Mouse (Mus musculus) embryonic facial prominence, embryonic 12.5 days (tissue): ENCODE results near the gene Cldn34b2. TPM values are rescaled to one million over a fixed set of nuclear protein-coding genes. Genes with fewer than 3 reads are reported as not detected.
"Not testable (repeated sequence)": the region's sequence is repeated elsewhere in the genome, so short reads cannot be mapped to it uniquely, and the experiment has no call there.

ENCODE experiments used
- ATAC-seq: fragments of 200-750 bp; cut with Nextera tagmentation; 2 replicates; pipeline ENCODE4 v1.8.0; 2017; ENCODE audit not compliant: insufficient number of reproducible peaks, insufficient read depth, low FRiP score, low TSS enrichment
- H3K27ac ChIP-seq: fragments of 300-500 bp; sonication (generic); 2 replicates; pipeline ENCODE4 v1.5.1; 2016; ENCODE audit warnings: mild to moderate bottlenecking
- H3K27me3 ChIP-seq: fragments of 300-500 bp; sonication (generic); 2 replicates; pipeline ENCODE4 v1.6.1; 2016; ENCODE audit warnings: mild to moderate bottlenecking, moderate library complexity
- H3K36me3 ChIP-seq: fragments of 300-500 bp; sonication (generic); 2 replicates; pipeline ENCODE4 v1.6.1; 2016; ENCODE audit warnings: mild to moderate bottlenecking
- H3K4me1 ChIP-seq: fragments of 300-500 bp; sonication (generic); 2 replicates; pipeline ENCODE4 v1.6.1; 2016
- H3K4me2 ChIP-seq: fragments of 300-500 bp; sonication (generic); replicated peaks from 2 replicates; pipeline ENCODE4 v1.6.1; 2016; ENCODE audit warnings: mild to moderate bottlenecking, moderate library complexity
- H3K4me3 ChIP-seq: fragments of 300-500 bp; sonication (generic); 2 replicates; pipeline ENCODE4 v1.5.1; 2016; ENCODE audit warnings: mild to moderate bottlenecking
- H3K9ac ChIP-seq: fragments of 300-500 bp; sonication (generic); 2 replicates; pipeline ENCODE4 v1.6.1; 2016; ENCODE audit warnings: mild to moderate bottlenecking, moderate library complexity
- H3K9me3 ChIP-seq: fragments of 300-500 bp; sonication (generic); 2 replicates; pipeline ENCODE4 v1.6.1; 2016; ENCODE audit warnings: mild to moderate bottlenecking, moderate library complexity
- WGBS: fragments of 180-500 bp; shearing (Covaris S2); methylation state at CpG from one replicate; pipeline ENCODE4 v1.1.7; 2016; 5-methylcytosine and 5-hydroxymethylcytosine counted together
- polyA plus RNA-seq: library from polyadenylated mRNA; unstranded; fragments of >200 nt; fragmentation: Nextera tagmentation; extraction: Ambion mirVana; gene quantifications from 2 replicates; pipeline ENCODE4 v1.2.1, GENCODE M21; 2016

Gene Cldn34b2
- not detected in 2 replicates for polyA plus RNA-seq

DNA sequence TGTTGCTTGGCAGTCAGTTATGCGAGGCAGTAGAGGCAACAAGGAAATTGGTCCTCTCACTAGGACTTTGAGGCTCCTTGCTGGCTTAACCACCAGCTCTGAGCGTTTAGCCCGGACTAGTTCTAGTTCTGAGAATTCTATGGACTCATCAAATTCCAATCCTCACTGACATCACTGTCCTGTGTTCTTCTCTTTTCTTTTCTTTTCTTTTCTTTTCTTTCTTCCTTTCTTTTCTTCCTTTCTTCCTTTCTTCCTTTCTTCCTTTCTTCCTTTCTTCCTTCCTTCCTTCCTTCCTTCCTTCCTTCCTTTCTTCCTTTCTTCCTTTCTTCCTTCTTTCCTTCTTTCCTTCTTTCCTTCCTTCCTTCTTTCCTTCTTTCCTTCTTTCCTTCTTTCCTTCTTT, at the start of gene Cldn34b2:
Gene Cldn34b2, minus strand, starts transcription at position 101 of the 400 bp plus-strand sequence.
- H3K4me2 ChIP-seq, H3K9ac ChIP-seq, H3K36me3 ChIP-seq, H3K4me3 ChIP-seq, H3K4me1 ChIP-seq, H3K27ac ChIP-seq, ATAC-seq, H3K27me3 ChIP-seq, H3K9me3 ChIP-seq: not testable (repeated sequence)
- 85% methylated on average over 3 of the region's 3 CpGs for WGBS

DNA sequence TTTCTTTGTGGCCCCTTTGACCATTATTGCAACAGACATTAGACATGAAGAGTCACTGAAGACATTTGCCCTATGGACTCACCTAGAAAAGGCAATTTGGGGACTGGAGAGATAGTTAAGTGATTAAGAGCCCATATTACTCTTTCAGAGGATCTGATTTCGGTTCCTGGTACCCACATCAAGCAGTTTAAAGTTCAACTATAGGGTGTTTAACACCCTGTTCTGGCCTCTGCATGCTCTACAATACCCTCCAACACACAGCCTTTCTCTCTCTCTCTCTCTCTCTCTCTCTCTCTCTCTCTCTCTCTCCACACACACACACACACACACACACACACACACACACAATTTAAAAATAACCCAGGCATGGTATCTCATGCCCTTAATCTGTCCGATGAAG, 49.4 kb upstream of the Cldn34b2 start:
- no peaks in the 10 kb centered on the region for H3K9me3 ChIP-seq
- no peak overlapping the region for H3K9ac ChIP-seq
- H3K4me2 ChIP-seq: no peak overlapping the region
- H3K4me3 ChIP-seq: no peak overlapping the region
- H3K4me1 ChIP-seq: no peaks in the 10 kb centered on the region
- H3K27ac ChIP-seq: no peak overlapping the region
- ATAC-seq: no peak
- H3K27me3 ChIP-seq: no peaks in the 10 kb centered on the region
- no peaks in the 10 kb centered on the region for H3K36me3 ChIP-seq
- WGBS: 71% methylated on average over 2 of the region's 2 CpGs

DNA sequence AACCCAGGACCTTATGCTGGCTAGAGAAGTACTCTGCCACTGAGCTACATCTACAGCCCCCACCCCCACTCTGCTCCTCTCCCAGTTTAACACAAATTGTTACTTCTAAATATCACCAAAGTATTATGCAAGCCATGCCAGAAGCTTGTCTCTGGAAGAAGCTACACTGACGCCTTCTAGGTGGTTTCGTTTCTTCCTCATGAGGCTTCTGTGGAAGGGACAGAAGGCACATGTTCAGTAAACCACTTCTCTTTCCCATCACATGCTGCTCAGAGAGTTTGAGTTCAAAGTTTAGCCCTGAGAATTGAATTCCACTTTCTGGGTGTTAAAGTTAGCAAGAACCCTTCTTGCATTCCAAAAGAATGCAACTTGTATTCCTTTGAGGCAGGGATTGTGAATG, 49.0 kb upstream of the Cldn34b2 start:
- Histone ChIP-seq H3K9me3 (no peaks in the 10 kb centered on the region), H3K9ac (no peak overlapping the region), H3K4me3 (no peak overlapping the region), H3K27me3 (no peaks in the 10 kb centered on the region), H3K4me1 (no peaks in the 10 kb centered on the region), H3K4me2 (no peak overlapping the region), H3K36me3 (no peaks in the 10 kb centered on the region), H3K27ac (no peak overlapping the region)
- no peak for ATAC-seq
- 66% methylated on average over 2 of the region's 2 CpGs for WGBS

DNA sequence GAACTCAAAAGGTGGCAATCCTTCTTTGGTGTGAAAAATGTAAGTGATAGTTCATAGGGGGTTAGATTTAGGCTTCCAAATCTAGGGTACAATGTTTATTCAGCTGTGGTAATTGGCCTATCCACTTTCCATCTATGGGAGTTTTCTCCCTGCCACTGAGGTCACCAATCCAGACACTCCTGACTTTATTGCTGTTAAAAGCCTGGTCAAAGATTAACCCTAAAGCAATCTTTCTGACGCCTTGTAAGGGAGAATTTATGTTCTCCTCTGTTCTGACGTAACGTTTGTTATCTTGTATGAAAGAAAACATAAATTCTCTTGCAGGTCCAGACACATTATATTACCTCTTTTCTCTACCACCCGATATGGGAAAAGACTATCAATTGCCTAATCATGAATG, 47.4 kb upstream of the Cldn34b2 start:
- Histone ChIP-seq H3K27ac (no peak overlapping the region), H3K9ac (no peak overlapping the region), H3K4me2 (no peak overlapping the region), H3K27me3 (no peaks in the 10 kb centered on the region), H3K36me3 (no peaks in the 10 kb centered on the region), H3K4me3 (no peak overlapping the region), H3K4me1 (no peaks in the 10 kb centered on the region), H3K9me3 (no peaks in the 10 kb centered on the region)
- 73% methylated on average over 4 of the region's 4 CpGs for WGBS
- ATAC-seq: no peak

DNA sequence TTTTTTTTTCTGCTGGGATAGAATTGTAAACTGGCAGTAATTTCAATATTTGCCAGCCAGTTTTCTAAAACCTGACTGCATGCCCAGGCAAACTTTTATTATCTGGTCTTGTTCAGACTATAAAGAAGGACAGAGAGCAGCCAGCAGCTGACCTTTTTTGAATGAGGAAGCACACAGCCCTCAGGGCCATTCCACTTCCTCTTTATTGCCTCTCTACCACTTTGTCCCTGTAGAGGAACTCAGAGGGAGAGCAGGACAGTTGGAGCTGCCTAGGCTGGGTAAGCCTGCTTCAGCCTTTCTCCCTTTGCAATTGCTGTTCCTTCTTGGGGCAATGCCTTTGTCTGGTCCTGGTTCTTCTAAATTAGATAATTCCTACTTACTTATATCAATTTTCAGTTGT, 44.1 kb upstream of the Cldn34b2 start:
- ATAC-seq: no peak
- H3K4me1 ChIP-seq: no peaks in the 10 kb centered on the region
- H3K4me2 ChIP-seq: no peak overlapping the region
- H3K4me3 ChIP-seq: no peak overlapping the region
- no peaks in the 10 kb centered on the region for H3K27me3 ChIP-seq
- H3K9me3 ChIP-seq: no peaks in the 10 kb centered on the region
- H3K27ac ChIP-seq: no peak overlapping the region
- no peak overlapping the region for H3K9ac ChIP-seq
- H3K36me3 ChIP-seq: no peaks in the 10 kb centered on the region

DNA sequence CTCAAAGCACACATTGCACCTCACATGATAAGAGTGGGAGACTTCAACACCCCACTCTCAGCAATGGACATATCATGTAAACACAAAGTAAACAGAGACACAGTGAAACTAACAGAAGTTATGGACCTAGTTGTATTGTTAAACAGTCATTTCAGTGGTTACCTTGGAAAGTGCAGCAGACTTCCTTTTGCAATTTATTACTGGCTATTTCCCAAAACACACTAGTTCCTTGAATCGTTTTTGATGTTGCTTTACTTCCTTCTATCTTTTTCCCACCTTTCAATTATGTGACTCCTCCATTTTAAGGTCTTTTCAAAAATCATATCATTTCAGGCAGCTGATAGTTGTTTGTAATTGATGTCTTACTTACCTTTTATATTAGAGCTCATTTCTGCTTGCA, 43.5 kb upstream of the Cldn34b2 start:
- Histone ChIP-seq H3K27me3 (no peaks in the 10 kb centered on the region), H3K4me3 (no peak overlapping the region), H3K9ac (no peak overlapping the region), H3K27ac (no peak overlapping the region), H3K4me2 (no peak overlapping the region), H3K4me1 (no peaks in the 10 kb centered on the region), H3K36me3 (no peaks in the 10 kb centered on the region), H3K9me3 (no peaks in the 10 kb centered on the region)
- ATAC-seq: no peak
- 66% methylated on average over 1 of the region's 1 CpGs for WGBS

DNA sequence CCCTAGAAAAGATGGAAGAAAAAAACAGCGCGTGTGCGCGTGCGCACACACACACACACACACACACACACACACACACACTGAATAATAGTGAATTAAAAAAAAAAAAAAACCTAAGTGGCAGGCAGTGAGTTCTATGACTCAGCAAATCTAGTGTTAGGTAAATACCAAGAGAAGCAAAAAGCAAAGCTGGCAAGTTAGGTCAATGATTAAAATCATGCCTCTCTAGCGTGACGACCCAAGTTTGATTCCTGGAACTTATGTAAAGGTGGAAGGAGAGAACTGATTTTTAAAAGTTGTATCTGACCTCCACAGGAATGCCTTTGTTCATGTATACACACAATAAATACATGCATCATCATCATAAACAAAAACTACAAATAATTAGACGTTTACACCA, 41.7 kb upstream of the Cldn34b2 start:
- H3K27me3 ChIP-seq: no peaks in the 10 kb centered on the region
- no peak for ATAC-seq
- H3K4me1 ChIP-seq: no peaks in the 10 kb centered on the region
- H3K27ac ChIP-seq: no peak overlapping the region
- H3K9me3 ChIP-seq: no peaks in the 10 kb centered on the region
- H3K4me3 ChIP-seq: no peak overlapping the region
- H3K4me2 ChIP-seq: no peak overlapping the region
- H3K36me3 ChIP-seq: no peaks in the 10 kb centered on the region
- WGBS: 96% methylated on average over 8 of the region's 8 CpGs
- no peak overlapping the region for H3K9ac ChIP-seq

DNA sequence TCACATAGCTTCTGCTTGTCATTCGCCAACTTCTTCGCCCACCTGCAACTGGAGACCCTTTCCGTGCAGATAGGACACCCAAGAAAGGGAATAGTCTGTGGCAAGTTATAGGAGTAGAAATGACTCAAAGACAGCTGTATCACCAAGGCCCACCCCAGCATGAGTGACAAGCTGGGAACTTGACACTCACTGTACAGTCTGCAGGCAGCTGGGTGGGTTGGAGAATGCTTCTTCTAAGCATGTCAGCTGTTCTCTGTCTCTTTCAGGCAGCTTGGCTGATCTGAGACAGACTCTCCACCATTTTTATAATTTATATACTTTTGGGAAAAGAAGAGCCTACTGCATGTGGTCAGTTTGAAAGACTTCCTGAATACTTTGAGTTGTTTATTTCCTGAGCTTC, 39.5 kb upstream of the Cldn34b2 start:
- H3K27ac ChIP-seq: no peak overlapping the region
- no peak overlapping the region for H3K4me3 ChIP-seq
- 93% methylated on average over 3 of the region's 3 CpGs for WGBS
- no peak for ATAC-seq
- H3K9ac ChIP-seq: no peak overlapping the region
- H3K4me1 ChIP-seq: no peaks in the 10 kb centered on the region
- H3K9me3 ChIP-seq: no peaks in the 10 kb centered on the region
- H3K27me3 ChIP-seq: no peaks in the 10 kb centered on the region
- H3K4me2 ChIP-seq: no peak overlapping the region
- H3K36me3 ChIP-seq: no peaks in the 10 kb centered on the region

DNA sequence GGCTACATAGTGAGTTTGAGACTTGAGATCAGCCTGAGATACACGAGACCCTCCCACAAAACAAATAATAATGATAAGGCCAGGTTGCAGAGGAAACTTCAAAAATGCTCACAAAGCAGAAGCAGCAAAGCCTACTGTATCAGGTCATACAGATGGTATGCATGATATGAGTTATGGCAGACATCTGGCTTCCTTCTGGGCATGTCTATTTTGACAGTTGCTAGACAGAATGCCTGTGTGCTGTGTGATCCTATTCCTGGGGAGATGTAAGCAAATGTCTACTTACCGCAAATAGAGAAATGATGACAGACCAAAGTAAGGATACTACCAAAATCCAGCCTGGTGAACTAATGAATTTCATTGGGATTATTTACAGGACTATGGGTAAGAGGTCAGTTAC, 38.1 kb upstream of the Cldn34b2 start:
- Histone ChIP-seq H3K9me3 (no peaks in the 10 kb centered on the region), H3K9ac (no peak overlapping the region), H3K27me3 (no peaks in the 10 kb centered on the region), H3K4me3 (no peak overlapping the region), H3K27ac (no peak overlapping the region), H3K4me2 (no peak overlapping the region), H3K36me3 (no peaks in the 10 kb centered on the region), H3K4me1 (no peaks in the 10 kb centered on the region)
- no peak for ATAC-seq
- 77% methylated on average over 2 of the region's 2 CpGs for WGBS

DNA sequence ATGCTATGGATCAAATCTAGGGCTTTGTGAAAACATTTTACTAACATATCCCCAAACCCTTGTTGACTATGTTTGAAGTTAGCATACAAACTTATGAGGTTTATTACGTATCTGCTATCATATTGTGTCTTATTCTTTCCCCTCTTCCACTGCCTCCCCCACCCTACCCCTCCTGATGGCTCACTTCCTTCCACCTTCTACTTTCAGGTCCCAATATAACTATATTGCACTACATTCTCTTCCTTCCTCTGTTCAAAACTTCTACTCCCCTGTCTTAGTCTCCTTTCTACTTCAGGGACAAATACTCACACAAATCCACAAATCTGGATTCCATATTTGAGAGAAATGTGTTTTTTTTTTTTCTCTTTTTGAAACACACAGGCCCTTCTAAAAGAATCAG, 35.3 kb upstream of the Cldn34b2 start:
- ATAC-seq: no peak
- Histone ChIP-seq H3K4me2 (no peak overlapping the region), H3K27ac (no peak overlapping the region), H3K27me3 (no peaks in the 10 kb centered on the region), H3K9me3 (no peaks in the 10 kb centered on the region), H3K9ac (no peak overlapping the region), H3K36me3 (no peaks in the 10 kb centered on the region), H3K4me3 (no peak overlapping the region), H3K4me1 (no peaks in the 10 kb centered on the region)
- WGBS: 76% methylated on average over 1 of the region's 1 CpGs

DNA sequence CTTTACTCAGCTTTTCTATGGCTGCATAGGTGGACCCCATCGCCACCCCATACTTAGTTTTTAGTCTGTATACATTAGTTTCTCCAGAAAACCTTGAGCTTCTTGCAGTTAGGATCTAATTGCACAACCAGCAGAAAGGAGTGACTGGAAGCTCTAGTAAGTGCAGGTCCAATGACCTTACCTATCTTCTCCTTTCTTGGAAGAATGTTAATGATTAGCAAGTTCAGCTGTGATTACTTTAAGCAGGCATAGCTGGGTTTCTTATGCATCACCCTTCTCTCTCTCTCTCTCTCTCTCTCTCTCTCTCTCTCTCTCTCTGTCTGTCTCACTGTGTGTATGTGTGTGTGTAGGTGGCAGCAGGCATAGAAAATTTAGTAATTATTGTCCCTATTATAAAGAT, 23.7 kb upstream of the Cldn34b2 start:
- Histone ChIP-seq H3K27ac (no peak overlapping the region), H3K9ac (no peak overlapping the region), H3K4me1 (no peaks in the 10 kb centered on the region), H3K9me3 (no peaks in the 10 kb centered on the region), H3K36me3 (no peaks in the 10 kb centered on the region), H3K4me2 (no peak overlapping the region), H3K27me3 (no peaks in the 10 kb centered on the region), H3K4me3 (no peak overlapping the region)
- WGBS: 84% methylated on average over 1 of the region's 1 CpGs
- ATAC-seq: no peak

DNA sequence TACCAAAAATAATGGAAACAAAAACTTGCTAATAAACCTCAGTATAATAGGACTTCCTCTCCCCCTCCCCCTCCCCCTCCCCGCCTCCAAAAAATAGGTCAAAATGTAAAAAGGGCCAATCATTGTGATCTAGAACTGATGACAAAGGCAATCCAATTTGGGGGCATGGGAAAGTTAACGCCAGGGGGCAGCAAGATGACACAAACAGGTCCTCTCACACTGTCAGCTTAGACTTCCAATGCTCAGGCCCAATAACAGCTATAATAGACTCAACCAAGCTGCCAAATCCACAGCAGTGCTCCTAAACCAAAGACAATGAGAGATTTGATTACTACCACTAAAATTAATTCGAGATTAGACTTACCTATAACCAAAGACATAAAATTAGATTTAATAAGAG, 16.5 kb upstream of the Cldn34b2 start:
- H3K4me3 ChIP-seq: no peak overlapping the region
- H3K4me1 ChIP-seq: no peaks in the 10 kb centered on the region
- no peaks in the 10 kb centered on the region for H3K27me3 ChIP-seq
- no peak for ATAC-seq
- no peaks in the 10 kb centered on the region for H3K9me3 ChIP-seq
- H3K4me2 ChIP-seq: no peak overlapping the region
- no peak overlapping the region for H3K9ac ChIP-seq
- H3K27ac ChIP-seq: no peak overlapping the region
- 27% methylated on average over 3 of the region's 3 CpGs for WGBS
- H3K36me3 ChIP-seq: no peaks in the 10 kb centered on the region

DNA sequence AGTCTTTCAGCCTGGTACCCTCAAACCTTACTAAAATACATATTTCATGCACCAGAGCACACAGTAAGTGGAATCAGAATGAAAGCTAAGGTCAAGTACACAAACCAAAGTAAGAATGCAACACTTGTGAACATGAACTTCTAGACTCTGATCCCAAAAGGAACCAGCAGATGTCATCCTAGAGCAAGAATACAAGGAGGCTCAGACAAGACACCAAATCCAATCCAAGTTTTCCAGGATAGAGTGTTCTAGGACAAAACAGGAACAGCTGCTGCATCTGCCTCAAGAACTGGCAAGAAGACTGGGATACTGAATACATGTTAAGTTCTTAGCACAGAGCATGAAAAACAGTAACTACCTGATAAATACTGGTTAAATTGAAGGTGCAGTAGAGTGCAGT, 30.2 kb downstream of the Cldn34b2 start:
- ATAC-seq: no peak

More for the DNA sequence above, 30.2 kb downstream of the Cldn34b2 start:
- H3K4me1 ChIP-seq: no peaks in the 10 kb centered on the region
- no peak overlapping the region for H3K4me3 ChIP-seq
- H3K27ac ChIP-seq: no peak overlapping the region
- no peak overlapping the region for H3K4me2 ChIP-seq
- H3K9me3 ChIP-seq: no peaks in the 10 kb centered on the region
- no peak overlapping the region for H3K9ac ChIP-seq
- no peaks in the 10 kb centered on the region for H3K27me3 ChIP-seq
- H3K36me3 ChIP-seq: no peaks in the 10 kb centered on the region
